Mouse (Mus musculus): ENCODE results near the gene Gm42417. TPM values are rescaled to one million over a fixed set of nuclear protein-coding genes. Genes with fewer than 3 reads are reported as not detected.

Gene Gm42417
- total RNA-seq, 2 experiments from 2014 or later: 93.9 to 209 TPM

- intact Hi-C loops (cut with DNase I): no loop called here
- no peak for DNase-seq
Measured at GRCm38 (mm10) chr1:36567818-36568603, 28.8 kb upstream of the Gm42417 start.

- intact Hi-C loops (cut with DNase I): no loop called here
- no peak for DNase-seq
Measured at GRCm38 (mm10) chr1:36566425-36566824, 27.2 kb upstream of the Gm42417 start.

DNA sequence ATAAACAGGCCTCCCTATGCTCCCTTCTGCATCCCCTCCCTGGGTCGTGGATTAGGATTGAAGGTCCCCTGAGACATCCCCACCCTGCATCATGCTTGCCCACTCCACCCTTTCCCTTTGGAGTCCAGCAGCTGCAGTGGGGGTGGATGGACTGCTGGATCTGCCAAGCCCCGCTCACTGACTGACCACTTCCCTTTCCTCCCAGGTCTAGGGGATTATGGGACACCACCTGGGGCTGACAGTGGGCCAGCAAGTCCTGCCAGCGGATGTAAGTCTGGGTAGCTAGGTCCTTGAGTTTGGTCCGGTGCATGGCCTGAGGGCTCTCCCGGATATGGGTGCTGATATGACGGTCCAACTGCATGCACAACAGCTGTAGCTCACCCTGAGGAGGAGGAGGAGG, 24.9 kb upstream of the Gm42417 start:
- DNase-seq: peak; percentile 54 to 71
- intact Hi-C loops (cut with DNase I): loop anchor here (2.0 kb wide), 1 partner anchor 17 kb away; no protein-coding TSS in a partner anchor

GRCm38 (mm10) chr1:36563632-36564031, 24.4 kb upstream of the Gm42417 start:
- intact Hi-C loops (cut with DNase I): loop anchor here (2.0 kb wide), 2 partner anchors 17 to 25 kb away; no protein-coding TSS in a partner anchor
- no peak for DNase-seq

DNA sequence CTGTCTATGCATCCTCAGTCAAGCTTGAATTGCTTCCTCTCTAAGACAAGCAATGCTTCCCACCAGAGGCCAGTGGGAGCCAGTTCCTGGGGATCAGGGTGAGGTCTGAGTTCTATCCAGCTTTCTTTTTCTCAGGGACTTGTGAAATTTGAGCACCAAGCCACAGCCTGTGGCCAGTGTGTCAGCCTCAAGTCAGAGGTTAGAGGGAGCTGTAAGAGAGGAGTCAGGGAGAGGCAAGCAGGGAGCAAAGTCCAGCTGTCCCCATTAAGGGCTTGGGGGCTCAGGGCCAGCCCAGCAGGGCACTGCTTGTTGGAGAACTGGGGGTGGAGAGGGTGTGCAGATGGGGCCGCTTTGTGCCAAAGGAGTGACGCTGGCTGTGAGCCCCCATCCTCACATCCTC, 24.0 kb upstream of the Gm42417 start:
- intact Hi-C loops (cut with DNase I): loop anchor here (2.0 kb wide), 1 partner anchor 26 kb away; no protein-coding TSS in a partner anchor
- DNase-seq: no peak

DNA sequence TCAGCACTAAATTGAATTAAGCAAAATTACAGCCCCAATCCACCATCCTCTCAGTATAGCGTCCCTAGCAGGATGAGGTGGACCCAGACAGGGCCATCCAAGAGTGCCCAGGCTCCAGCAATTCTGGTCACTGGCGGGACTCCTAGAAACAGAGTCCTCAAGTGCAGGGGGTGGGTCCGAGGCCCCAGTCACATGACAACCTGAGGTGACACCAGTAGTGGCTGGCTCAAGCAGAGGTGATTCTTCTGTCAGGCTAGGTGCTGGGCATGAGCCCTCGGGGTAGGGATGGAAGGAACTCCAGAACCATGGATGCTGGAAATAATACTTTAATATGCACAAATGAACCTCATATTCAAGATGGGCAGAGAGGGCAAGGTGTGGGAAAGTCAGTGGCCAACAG, 23.2 kb upstream of the Gm42417 start:
- DNase-seq: no peak
- intact Hi-C loops (cut with DNase I): loop anchor here (2.0 kb wide), 1 partner anchor 26 kb away; no protein-coding TSS in a partner anchor

DNA sequence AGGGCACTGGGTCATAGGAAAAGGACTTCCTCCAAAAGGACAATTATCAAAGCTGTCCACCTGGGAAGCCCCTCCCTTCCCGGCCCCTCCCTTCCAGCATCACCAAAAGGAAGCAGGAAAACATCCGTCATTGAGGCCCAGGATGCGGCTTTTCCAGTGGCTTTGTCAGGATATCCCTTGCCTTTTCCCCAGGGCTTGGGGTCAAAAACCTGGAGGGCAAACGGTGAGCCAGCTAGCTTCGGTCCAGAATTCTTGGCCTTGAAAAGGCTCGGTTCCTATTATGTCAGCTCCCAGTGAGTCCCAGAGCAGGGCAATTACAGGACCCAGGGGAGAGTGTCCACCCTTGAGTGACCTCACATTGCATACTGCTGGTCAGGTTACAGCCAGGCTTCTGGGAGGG, 21.7 kb upstream of the Gm42417 start:
- intact Hi-C loops (cut with DNase I): no loop called here
- peak in 1 of 2 experiments; percentile 28 for DNase-seq

GRCm38 (mm10) chr1:36559888-36560287, 20.7 kb upstream of the Gm42417 start:
- intact Hi-C loops (cut with DNase I): no loop called here
- DNase-seq: no peak

DNA sequence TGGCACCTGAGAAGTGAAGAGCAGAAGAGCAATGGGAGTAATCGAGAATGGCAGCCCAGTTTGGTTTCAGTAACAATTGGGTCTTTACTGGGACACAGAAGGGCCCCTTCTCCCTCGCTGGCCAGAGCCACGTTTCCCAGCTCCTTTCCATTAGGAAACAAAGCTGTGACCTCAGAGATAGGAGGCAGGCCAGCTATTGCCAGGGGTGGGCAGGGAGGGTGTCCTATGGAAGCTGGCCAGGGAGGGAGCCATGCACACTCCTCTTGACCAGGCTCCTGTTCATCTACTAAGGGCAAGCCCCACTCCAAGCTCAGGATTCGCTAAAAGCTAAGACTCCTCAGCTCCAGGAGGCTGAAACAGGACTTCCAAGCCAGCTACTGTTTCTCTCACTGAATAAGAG, 20.0 kb upstream of the Gm42417 start:
- no peak for DNase-seq
- intact Hi-C loops (cut with DNase I): no loop called here

GRCm38 (mm10) chr1:36558031-36558993, 19.1 kb upstream of the Gm42417 start, which contains the start of gene Sema4c:
Gene Sema4c (minus strand): TSS chr1:36558349.
- peak; percentile 80 to 84 for DNase-seq
- intact Hi-C loops (cut with DNase I): no loop called here

DNA sequence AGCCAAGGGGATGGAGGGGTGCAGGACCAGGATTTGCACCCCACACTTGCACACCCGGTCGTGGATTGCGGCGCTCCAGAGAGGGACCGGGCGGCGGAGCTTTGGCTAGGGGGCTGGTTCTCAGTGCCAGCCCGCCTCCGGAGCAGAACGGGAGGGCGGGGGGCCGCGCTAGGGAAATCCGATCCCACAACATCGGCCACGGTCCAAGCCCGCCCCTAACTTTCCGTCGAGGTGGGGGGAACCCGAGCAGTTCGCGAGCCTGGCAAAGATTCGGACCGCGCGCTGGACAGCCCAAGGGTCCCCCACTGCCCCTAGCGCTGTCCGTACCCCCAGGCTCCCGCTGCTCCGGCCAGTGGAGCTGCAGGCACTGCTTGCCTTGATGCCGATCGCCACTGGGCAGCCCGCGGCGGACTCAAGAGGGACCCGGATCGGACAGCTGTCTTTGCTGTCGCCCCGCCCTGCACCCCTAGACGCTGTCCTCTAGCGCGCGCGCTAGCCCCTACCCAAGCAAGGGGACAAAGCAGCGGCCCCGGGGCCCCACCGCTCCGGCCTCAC, 18.3 kb upstream of the Gm42417 start:
- peak; percentile 88 to 90 for DNase-seq
- intact Hi-C loops (cut with DNase I): loop anchor here (2.0 kb wide), 1 partner anchor 55 kb away; no protein-coding TSS in a partner anchor

- intact Hi-C loops (cut with DNase I): loop anchor here (2.0 kb wide), 1 partner anchor 56 kb away; no protein-coding TSS in a partner anchor
- peak; percentile 95 for DNase-seq
Measured at GRCm38 (mm10) chr1:36556553-36557456, 17.6 kb upstream of the Gm42417 start.

GRCm38 (mm10) chr1:36555798-36556395, 16.7 kb upstream of the Gm42417 start:
- DNase-seq: peak; percentile 29 to 42
- intact Hi-C loops (cut with DNase I): loop anchor here (2.0 kb wide), 1 partner anchor 57 kb away; no protein-coding TSS in a partner anchor

GRCm38 (mm10) chr1:36554633-36555399, 15.6 kb upstream of the Gm42417 start:
- DNase-seq: peak in 1 of 2 experiments; percentile 28
- intact Hi-C loops (cut with DNase I): no loop called here

- intact Hi-C loops (cut with DNase I): loop anchor here (1.0 kb wide), 1 partner anchor 80 kb away; no protein-coding TSS in a partner anchor
- no peak for DNase-seq
Measured at GRCm38 (mm10) chr1:36552506-36552905, 13.3 kb upstream of the Gm42417 start.

GRCm38 (mm10) chr1:36551904-36552303, 12.7 kb upstream of the Gm42417 start:
- no peak for DNase-seq
- intact Hi-C loops (cut with DNase I): loop anchor here (1.0 kb wide), 1 partner anchor 80 kb away; no protein-coding TSS in a partner anchor

DNA sequence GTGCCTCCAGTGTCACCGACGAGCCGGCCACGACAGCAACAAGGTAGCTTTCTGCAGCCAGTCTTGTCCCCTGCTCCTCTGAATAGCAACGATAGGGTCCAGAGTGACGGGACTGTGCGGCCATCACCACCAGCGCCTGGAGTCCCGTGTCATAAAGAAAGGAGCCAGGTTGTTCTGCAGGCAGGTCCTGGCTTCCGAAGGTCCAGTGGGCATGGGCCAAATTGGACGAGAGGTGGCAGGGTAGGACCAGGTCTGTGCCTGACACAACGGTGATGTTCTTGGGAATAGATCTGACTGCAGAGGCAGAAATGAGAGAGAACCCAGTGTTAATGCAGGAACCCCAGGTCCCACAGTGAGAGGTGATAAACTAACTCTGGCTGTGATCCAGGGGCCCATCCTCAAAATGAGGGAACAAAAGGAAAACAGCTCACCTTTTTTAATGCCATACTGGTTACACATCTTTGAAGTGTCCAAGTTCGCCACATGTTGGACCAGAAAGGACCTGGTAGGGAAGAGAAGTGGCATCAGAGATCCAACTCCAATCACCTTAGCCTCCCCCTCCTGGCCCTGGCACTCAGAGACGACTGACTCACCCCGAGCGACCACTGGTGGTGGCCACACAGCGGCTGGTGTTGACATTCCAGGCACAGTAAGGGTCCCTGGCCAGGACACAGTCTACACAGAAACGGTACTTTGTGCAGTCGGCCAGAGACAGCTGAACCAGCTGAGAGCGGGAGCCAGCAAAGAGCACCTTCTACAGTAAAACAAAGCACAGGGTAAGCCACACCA, 11.0 kb upstream of the Gm42417 start:
- intact Hi-C loops (cut with DNase I): no loop called here

More for the DNA sequence above, 11.0 kb upstream of the Gm42417 start:
- DNase-seq: no peak

Measured in heart, postnatal 36 days (tissue).